Mouse (Mus musculus): ENCODE measurements around the gene Eif2b1.
A peak's percentile ranks its signal among the peaks of the same experiment; 100 is the strongest.
"Not testable (repeated sequence)": the region's sequence is repeated elsewhere in the genome, so short reads cannot be mapped to it uniquely, and the experiment has no call there.

The Eif2b1 gene

DNA sequence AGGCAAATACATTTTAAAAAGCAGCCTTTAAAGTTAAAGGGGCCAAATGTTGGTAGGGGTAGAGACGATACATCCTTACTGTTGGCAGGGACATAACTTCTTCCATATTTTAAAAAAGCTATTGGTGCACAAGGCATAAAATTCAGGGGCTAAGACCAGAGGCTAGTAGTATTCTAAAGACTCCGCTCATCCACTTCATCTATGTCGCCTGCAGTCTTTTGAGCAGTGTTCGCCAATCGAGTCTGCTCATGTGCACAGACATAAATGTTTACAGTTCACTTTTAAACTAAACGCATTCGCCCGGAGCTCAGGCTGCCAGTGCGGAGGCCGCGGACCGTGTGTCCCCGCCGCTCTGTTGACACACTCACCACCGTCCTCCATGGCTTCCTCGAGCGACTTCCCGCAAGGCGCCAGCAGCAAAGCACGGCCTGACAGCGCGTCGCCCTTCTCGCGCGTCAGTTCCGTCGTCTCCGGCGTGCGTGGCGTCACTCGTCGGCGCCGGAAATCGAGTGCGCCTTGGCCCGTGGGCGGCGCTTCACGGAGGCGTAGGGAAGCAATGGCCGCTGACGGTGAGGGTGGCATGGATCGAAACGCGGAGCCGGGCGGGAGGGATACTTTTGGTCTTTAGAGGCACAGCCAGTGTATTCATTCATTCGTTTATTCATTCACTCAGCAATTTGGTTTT is at the start of gene Eif2b1, which contains the start of gene Gtf2h3:
Gene Eif2b1, minus strand, starts transcription at position 499 of the 685 bp plus-strand sequence.
Gene Gtf2h3, plus strand, starts transcription at position 508 of the 685 bp plus-strand sequence.
- peak; percentile 97 for DNase-seq

DNA sequence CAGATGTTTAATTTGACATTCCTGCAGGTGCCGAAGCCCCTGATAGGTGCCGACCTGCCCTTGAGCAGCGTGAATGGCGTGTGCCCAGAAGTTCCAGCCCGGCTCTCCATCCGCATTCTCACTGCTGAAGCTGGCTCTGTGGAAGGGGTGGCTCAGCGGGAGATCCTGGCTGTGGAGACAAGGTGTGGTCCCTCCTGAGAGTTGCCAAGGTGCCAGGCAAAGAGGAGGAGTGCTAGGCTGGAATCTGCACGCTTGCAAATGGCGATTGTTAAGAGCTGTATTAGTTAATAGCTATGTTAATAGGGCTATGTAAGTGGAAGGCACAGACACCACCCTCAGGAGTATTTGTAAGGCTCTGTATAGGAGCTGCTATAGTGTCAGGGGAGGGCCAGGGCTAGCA is 45.4 kb upstream of the Eif2b1 start:
- DNase-seq, result no peak

- DNase-seq, result no peak
Measured at GRCm38 (mm10) chr5:124622890-124623289, 44.0 kb upstream of the Eif2b1 start.

- no peak for DNase-seq
Measured at GRCm38 (mm10) chr5:124621362-124621761, 42.4 kb upstream of the Eif2b1 start.

DNA sequence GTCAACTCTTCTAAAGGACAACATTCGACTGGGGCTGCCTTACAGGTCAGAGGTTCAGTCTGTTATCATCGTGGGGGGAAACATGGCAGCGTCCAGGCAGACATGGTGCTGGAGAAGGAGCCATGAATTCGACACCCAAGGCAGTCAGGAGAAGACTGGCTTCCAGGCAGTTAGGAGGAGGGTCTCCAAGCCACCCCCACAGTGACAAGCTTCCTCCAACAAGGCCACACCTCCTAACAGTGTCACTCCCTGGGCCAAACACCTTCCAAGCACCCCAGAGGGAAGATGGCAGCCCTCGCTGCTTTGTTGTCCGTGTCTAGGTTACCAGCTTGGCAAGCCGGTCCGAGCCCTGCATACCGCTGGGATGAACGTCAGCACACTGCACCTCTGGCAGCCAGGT is 39.8 kb upstream of the Eif2b1 start:
- DNase-seq, result no peak

- DNase-seq, result peak; percentile 31 to 49
Measured at GRCm38 (mm10) chr5:124614709-124615108, 35.8 kb upstream of the Eif2b1 start.

DNA sequence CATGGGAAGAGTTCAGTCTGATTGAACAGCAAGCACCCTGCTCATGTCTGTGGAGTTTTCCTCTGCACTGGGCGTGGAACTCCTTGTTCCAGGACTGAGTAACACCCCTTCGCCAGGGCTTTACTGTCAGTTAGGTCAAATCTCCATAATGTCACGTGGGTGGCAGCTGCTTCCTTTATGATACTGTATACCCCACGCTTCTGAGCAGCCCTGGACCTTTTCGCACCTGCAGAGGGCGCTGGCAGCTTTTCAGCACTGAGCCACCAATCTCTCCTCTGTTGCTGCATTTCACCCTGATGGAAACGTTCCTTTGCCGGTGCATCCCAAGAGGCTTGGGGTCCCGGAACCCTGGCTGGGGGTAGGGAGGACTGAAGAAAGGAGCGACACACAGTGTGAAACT is 32.0 kb upstream of the Eif2b1 start:
- peak; percentile 22 to 23 for DNase-seq

DNA sequence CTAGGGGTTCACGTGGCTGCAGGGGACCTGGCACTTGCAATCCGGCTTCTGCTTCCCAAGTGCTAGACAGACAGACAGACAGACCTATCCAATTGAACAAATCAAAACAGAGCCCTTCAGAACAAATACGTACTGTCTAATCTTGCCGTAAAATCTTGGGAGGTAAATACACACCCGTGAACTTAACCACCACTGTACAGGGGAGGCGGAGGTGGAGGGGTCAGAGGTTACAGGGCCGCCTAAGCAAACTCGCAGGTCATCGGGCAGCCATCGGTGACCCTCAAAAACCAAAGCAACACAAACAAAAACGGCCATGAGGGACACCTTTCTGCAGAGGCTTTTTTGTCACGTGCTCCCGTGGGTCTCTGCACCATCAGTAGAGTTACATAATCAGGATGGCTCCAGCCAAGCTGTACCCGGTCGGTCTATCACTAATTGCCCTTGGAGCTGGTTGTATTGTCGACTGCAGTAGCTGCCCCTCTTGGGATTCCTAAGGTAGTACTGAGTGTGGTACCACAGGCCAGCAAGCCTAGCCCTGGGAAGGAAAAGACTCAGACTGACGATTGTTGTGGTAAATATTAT is 26.2 kb upstream of the Eif2b1 start:
- no peak for DNase-seq

DNA sequence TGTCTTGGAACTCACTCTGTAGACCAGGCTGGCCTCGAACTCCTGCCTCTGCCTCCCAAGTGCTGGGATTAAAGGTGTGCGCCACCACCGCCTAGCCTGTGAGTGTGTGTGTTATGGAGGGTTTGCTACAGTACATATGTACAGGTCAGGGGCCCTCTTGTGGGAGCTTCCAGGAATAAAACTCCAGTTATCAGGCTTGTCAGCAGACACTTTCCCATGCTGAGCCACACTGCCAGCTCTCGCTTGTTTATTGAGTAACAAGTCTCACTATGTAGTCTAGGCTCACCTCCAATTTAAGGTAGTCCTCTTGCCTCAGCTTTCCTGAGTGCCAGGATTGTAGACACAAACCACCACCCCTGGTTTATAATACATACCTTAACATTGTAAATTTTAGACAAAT is 25.4 kb upstream of the Eif2b1 start:
- DNase-seq, result no peak

- DNase-seq, result peak; percentile 76 to 77
Measured at GRCm38 (mm10) chr5:124602349-124602748, 23.4 kb upstream of the Eif2b1 start.

DNA sequence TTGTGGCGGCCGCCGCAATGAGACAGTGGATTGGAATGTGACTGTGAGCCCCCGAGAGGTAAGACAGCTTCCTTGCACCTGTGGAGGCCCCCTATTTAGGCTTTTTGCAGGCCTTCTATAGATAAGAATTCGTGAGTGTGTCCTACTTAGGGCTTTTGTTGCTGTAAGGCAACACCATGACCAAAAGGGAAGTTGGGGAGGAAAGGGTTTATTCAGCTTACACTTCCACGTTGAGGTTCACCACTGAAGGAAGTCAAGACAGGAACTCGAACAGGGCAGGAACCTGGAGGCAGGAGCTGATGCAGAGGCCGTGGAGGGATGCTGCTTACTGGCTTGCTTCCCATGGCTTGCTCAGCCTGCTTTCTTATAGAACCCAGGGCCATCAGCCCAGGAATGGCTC is 20.8 kb upstream of the Eif2b1 start:
- DNase-seq, result not testable (repeated sequence)

DNA sequence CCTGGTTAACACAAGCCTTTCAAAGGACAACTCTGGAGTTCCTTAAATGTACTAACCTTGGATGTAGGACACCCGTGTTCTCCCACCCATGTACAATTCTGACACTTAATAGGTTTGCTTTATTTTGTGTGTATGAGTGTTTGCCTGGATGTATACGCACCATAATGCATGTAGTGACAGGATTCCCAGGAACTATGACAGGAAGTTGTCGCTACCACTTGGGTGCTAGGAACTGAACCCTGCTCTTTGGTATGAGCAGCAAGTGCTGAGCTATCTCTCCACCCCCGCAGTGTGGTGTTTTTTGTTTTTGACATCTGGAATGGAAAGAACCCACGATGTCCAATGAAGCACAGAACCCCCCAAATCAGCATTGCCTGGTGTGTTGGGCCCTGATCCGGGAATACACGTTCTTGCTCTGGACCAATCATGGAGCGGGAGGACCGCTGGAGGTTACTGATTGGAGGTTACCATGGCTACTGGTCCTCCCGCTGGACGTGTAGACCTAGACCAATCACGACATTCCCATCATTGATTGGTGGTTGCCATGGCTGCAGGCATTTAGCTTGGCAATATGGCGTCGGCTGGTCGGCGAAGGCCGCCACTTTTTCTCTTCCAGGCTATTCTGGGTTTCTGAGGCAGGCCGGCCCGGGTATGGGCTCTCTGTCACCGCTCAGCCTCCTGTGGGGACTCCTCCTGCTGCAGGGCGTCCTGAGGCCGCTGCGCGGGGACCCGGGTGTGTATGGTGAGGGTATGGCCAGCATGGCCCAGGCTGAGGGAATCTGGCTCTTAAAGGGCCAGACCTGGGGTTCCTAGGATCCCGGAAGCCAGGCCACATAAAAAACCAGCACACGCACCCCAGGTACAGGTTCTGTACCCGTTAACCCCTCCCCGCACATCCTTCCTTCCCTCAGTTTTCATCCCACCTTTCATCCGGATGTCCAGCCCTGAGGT is 19.6 kb upstream of the Eif2b1 start:
- DNase-seq, result peak; percentile 94 to 96

DNA sequence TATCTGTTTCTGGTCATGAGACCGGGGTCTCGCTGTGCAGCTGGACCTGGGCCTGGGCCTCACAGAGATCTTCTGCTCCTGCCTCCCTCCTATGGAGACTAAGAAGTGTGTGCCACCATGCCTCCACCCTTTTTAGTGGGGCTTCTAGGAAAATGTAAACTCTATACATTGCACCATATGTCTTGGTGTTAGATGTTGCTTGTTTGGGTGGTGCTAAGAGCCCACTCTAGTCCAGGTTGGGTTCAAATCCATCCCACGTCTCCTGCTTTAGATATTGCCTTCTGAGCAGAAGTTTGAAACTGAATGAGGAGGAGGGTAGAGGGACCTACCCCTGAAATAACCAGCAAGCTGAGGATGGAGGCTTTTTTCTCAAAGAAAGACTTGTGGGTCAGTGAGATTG is 13.8 kb upstream of the Eif2b1 start:
- no peak for DNase-seq

- DNase-seq, result no peak
Measured at GRCm38 (mm10) chr5:124582515-124582914, 3.6 kb upstream of the Eif2b1 start.

- DNase-seq, result no peak
Measured at GRCm38 (mm10) chr5:124575467-124575866, 3.5 kb downstream of the Eif2b1 start.

DNA sequence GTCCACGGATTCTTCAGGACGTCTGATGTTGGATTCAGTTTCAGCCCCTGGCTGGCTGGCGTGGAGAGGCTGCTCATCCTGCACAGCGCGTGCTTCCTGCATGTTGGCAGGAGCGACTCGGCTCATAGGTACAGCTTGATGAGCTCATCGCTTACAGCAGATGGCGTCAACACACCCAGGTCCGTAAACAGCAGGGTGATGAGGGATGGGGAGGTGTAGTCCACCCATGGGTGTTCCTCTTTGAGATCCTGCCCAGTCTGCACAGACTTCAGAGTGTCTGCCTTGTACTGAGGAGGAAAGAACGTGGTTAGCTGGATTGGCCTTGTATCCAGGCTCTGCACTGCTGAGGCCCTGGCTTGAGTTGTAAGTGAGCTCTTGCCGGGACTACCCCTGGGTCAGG is 7.9 kb downstream of the Eif2b1 start:
- DNase-seq, result no peak

GRCm38 (mm10) chr5:124555145-124555544 is 23.8 kb downstream of the Eif2b1 start:
- peak; percentile 49 to 67 for DNase-seq

GRCm38 (mm10) chr5:124553607-124554006 is 25.3 kb downstream of the Eif2b1 start:
- no peak for DNase-seq

DNA sequence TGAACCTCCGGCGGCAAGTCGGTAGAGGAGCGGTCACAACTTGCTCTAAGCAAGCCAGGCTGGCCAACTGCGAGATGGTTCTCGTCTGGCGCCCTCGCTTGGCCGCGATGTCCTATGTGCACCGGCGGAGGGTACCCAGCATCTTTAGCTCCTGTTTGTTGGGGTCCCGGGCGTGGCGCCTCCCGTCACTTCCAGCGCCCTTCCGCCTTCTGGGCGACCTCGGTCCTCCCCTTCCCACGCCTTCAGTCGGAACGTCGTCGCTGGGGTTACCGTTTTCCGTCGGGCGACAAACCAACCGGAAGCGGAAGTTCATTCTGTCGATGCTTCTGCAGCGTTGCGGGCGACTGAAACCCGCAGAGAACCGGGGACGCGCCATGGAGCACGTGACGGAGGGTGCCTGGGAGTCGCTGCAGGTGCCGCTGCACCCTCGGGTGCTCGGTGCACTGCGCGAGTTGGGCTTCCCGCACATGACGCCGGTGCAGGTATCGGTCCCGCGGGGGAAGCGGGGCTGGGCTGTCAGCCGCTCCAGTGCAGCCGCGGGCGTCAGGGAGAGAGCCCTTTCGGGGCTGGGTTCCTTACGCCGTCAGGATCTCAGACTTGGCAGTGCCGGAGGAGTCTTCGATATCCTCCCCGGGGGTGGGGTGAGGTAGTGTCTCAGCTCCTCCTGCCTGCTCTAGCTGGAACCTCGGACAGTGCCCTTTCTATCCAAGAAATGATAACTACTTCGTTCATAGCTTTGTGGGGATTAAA is 26.2 kb downstream of the Eif2b1 start, which contains the start of gene Ddx55:
Gene Ddx55, plus strand, starts transcription at position 307 of the 750 bp plus-strand sequence.
- DNase-seq, result peak; percentile 92 to 94

DNA sequence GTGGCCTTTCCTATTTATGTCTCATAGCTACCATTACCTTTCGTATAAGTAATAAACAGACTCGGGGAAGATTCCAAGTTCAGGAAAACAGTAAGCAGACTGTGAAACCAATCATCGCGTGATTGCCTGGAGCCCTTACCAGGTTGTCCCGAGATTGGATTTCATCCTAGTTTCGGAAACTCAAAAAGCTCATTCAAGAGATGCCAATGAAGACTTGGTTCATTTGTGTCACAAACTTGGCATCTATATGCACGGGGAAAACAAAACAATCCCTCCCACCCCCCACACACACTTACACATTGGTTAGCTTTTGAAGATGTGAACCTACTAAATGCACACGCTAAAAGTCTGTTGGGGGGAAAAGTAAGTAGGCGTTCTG is 26.8 kb downstream of the Eif2b1 start:
- DNase-seq, result no peak

- DNase-seq, result not testable (repeated sequence)
Measured at GRCm38 (mm10) chr5:124551349-124552093, 27.4 kb downstream of the Eif2b1 start.

- DNase-seq, result not testable (repeated sequence)
Measured at GRCm38 (mm10) chr5:124550737-124551136, 28.2 kb downstream of the Eif2b1 start.

All from kidney, postnatal 4 days (tissue).